ENCODE assay signal across 21 mouse cellular contexts in the genomic region with DNA sequence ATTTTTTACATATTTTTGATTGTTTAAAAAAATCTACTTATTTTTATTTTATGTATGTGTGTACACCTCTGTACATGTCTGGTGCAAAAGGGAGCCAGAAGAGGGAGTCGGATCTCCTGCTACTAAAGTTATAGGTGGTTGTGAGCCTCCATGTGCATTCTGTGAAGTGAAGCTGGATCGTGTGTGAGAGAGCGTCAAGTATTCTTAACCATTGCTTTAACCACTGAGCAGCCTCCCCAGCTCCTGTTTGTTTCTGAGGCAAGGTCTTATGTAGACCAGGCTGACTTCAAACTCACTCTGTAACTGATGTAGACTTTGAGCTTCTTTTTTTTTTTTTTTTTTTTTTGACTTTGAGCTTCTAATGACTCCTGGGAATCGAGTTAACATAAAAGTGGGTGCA. TPM values are rescaled to one million over a fixed set of nuclear protein-coding genes. Genes with fewer than 3 reads are reported as not detected.
DNase-seq lines count a peak whose midpoint lies in the region; ATAC-seq and TF ChIP-seq lines count a peak whose summit lies in the region.
"Had no signal": no experiment of that assay in that cellular context is flagged by ENCODE, and none has a peak within 500 bp of the region (broad histone marks: within the 10 kb centered on the region; RNA-seq: fewer than 3 reads in every experiment).

No protein-coding gene starts in this region.

- H3K27me3 ChIP-seq in forebrain, embryonic 10.5 days (ENCODE audit: poor library complexity, severe bottlenecking): no peaks in the 10 kb centered on the region
- no peaks in the 10 kb centered on the region for H3K27me3 ChIP-seq in forebrain, embryonic 16.5 days (replicated peaks; ENCODE audit: control insufficient read depth, insufficient read depth, low read length)
- no peaks in the 10 kb centered on the region for H3K27me3 ChIP-seq in kidney, embryonic 15.5 days
- no peaks in the 10 kb centered on the region for H3K27me3 ChIP-seq in CH12.LX (replicated peaks)
- H3K27me3 ChIP-seq in liver, embryonic 12.5 days (replicated peaks): no peaks in the 10 kb centered on the region
- no peaks in the 10 kb centered on the region for H3K27me3 ChIP-seq in stomach, postnatal 0 days (ENCODE audit: control insufficient read depth, insufficient read depth, low read length)
- H3K27me3 ChIP-seq: embryonic facial prominence, embryonic 15.5 days; neural tube, embryonic 13.5 days had no signal

- no peaks in the 10 kb centered on the region for H3K9me3 ChIP-seq in forebrain, embryonic 10.5 days
- H3K9me3 ChIP-seq in forebrain, embryonic 16.5 days (ENCODE audit: control insufficient read depth, low read length): no peaks in the 10 kb centered on the region
- H3K9me3 ChIP-seq in kidney, embryonic 15.5 days (replicated peaks): no peaks in the 10 kb centered on the region
- peaks cover 2% of the 10 kb centered on the region for H3K9me3 ChIP-seq in CH12.LX (replicated peaks; ENCODE audit: low read length)
- H3K9me3 ChIP-seq in liver, embryonic 12.5 days (replicated peaks): no peaks in the 10 kb centered on the region
- H3K9me3 ChIP-seq in stomach, postnatal 0 days (ENCODE audit: control insufficient read depth, low read length): no peaks in the 10 kb centered on the region
- H3K9me3 ChIP-seq: embryonic facial prominence, embryonic 15.5 days; neural tube, embryonic 13.5 days had no signal

- peaks cover 21% of the 10 kb centered on the region for H3K79me2 ChIP-seq in CH12.LX (replicated peaks; ENCODE audit: control insufficient read depth, extremely low read depth, insufficient read depth, poor library complexity, severe bottlenecking)

- TF ChIP-seq RAD21 in CH12.LX (IDR thresholded peaks at IDR 0.05; ENCODE audit: low read depth, low read length): no peak

- ATAC-seq in forebrain, embryonic 16.5 days: no peak
- no peak for ATAC-seq in kidney, embryonic 15.5 days (replicated peaks; ENCODE audit: low FRiP score)
- no peak for ATAC-seq in liver, embryonic 12.5 days
- ATAC-seq in stomach, postnatal 0 days (ENCODE audit: low FRiP score, low TSS enrichment): no peak

- 78% methylated on average over 4 of the region's 4 CpGs for WGBS in forebrain, embryonic 10.5 days
- WGBS in forebrain, embryonic 16.5 days: 65% methylated on average over 4 of the region's 4 CpGs
- WGBS in kidney, embryonic 15.5 days: 65% methylated on average over 4 of the region's 4 CpGs
- WGBS in liver, embryonic 12.5 days (ENCODE audit: insufficient replicate concordance): 50% methylated on average over 4 of the region's 4 CpGs
- 62% methylated on average over 4 of the region's 4 CpGs for WGBS in stomach, postnatal 0 days

- H3K9ac ChIP-seq in forebrain, embryonic 16.5 days (replicated peaks; ENCODE audit: low read depth, low read length): no peak overlapping the region
- no peak overlapping the region for H3K9ac ChIP-seq in kidney, embryonic 15.5 days
- H3K9ac ChIP-seq in CH12.LX (ENCODE audit: insufficient read depth, low read depth): peak overlapping the region; percentile 28; the same call in 1 of the 2 replicates
- H3K9ac ChIP-seq in liver, embryonic 12.5 days: peak overlapping the region; percentile 57
- H3K9ac ChIP-seq in stomach, postnatal 0 days (ENCODE audit: low read length): no peak overlapping the region

- peak in 1 of 2 experiments; percentile 33; a peak in 2 of 4 replicates for TF ChIP-seq CTCF in CH12.LX (conservative IDR thresholded peaks at IDR 0.05 in 1 of 2, IDR thresholded peaks at IDR 0.05 in 1 of 2; ENCODE audit: low read depth in 2 of 2, low read length in 2 of 2)
- no peak for TF ChIP-seq CTCF in stomach, postnatal 0 days (IDR thresholded peaks at IDR 0.05; ENCODE audit: low read depth)

- in situ Hi-C loops in CH12.LX (cut with MboI; ENCODE audit: low pct_ligation_motif_present, low pct_unique_long_range_greater_than_20kb, low sequenced_read_pairs): no loop called here

- peak overlapping the region; percentile 18; the same call in 1 of the 2 replicates for H3K4me3 ChIP-seq in forebrain, embryonic 10.5 days
- no peak overlapping the region for H3K4me3 ChIP-seq in forebrain, embryonic 16.5 days (replicated peaks; ENCODE audit: low read length)
- H3K4me3 ChIP-seq in kidney, embryonic 15.5 days (replicated peaks): 0 out of 2 replicates have a peak overlapping the region, but pooled peaks have one; percentile 8
- peak overlapping the region in 2 of 3 experiments; percentile 95 to 98 for H3K4me3 ChIP-seq in CH12.LX (replicated peaks in 1 of 3; ENCODE audit: low read depth in 2 of 3, low read length in 2 of 3, poor library complexity in 1 of 3)
- peak overlapping the region; percentile 89 for H3K4me3 ChIP-seq in liver, embryonic 12.5 days
- no peak overlapping the region for H3K4me3 ChIP-seq in stomach, postnatal 0 days (ENCODE audit: low read depth, low read length)

- no peak for TF ChIP-seq POLR2A in CH12.LX (IDR thresholded peaks at IDR 0.05; ENCODE audit: low read depth, low read length)

- dilution Hi-C loops in CH12.LX (cut with MboI; ENCODE audit: extremely low pct_ligation_motif_present, extremely low pct_unique_long_range_greater_than_20kb, low sequenced_read_pairs): no loop called here

- TF ChIP-seq EP300 in CH12.LX (IDR thresholded peaks at IDR 0.05; ENCODE audit: low read length): no peak
- no peak for TF ChIP-seq EP300 in stomach, postnatal 0 days (optimal IDR thresholded peaks at IDR 0.05)

- no peak overlapping the region for H3K27ac ChIP-seq in forebrain, embryonic 10.5 days
- H3K27ac ChIP-seq in forebrain, embryonic 16.5 days (ENCODE audit: low read length): no peak overlapping the region
- no peak overlapping the region for H3K27ac ChIP-seq in kidney, embryonic 15.5 days
- H3K27ac ChIP-seq in CH12.LX (ENCODE audit: insufficient read depth, low read depth): no peak overlapping the region
- H3K27ac ChIP-seq in liver, embryonic 12.5 days: no peak overlapping the region
- no peak overlapping the region for H3K27ac ChIP-seq in stomach, postnatal 0 days (replicated peaks)
- H3K27ac ChIP-seq: embryonic facial prominence, embryonic 15.5 days; neural tube, embryonic 13.5 days had no signal

- H3K4me2 ChIP-seq in forebrain, embryonic 16.5 days (ENCODE audit: low read length): no peak overlapping the region
- H3K4me2 ChIP-seq in kidney, embryonic 15.5 days: 0 out of 2 replicates have a peak overlapping the region, but pooled peaks have one; percentile 17
- peak overlapping the region; percentile 32 for H3K4me2 ChIP-seq in CH12.LX (ENCODE audit: insufficient read depth, low read depth, poor library complexity, severe bottlenecking)
- peak overlapping the region; percentile 93 for H3K4me2 ChIP-seq in liver, embryonic 12.5 days
- no peak overlapping the region for H3K4me2 ChIP-seq in stomach, postnatal 0 days (replicated peaks; ENCODE audit: low read depth)

- peaks cover 46% of the 10 kb centered on the region for H3K36me3 ChIP-seq in forebrain, embryonic 10.5 days (replicated peaks)
- H3K36me3 ChIP-seq in forebrain, embryonic 16.5 days (ENCODE audit: control insufficient read depth, insufficient read depth): peaks cover under 1% of the 10 kb centered on the region; the same call in 1 of the 2 replicates
- peaks cover 31% of the 10 kb centered on the region for H3K36me3 ChIP-seq in kidney, embryonic 15.5 days
- H3K36me3 ChIP-seq in CH12.LX (replicated peaks in 1 of 2; ENCODE audit: control insufficient read depth in 1 of 2, insufficient read depth in 1 of 2, low read length in 1 of 2): peaks cover 15 to 39% of the 10 kb centered on the region in 2 experiments
- peaks cover 40% of the 10 kb centered on the region for H3K36me3 ChIP-seq in liver, embryonic 12.5 days
- peaks cover 5% of the 10 kb centered on the region for H3K36me3 ChIP-seq in stomach, postnatal 0 days (ENCODE audit: control insufficient read depth, insufficient read depth, low read length)

- peaks cover 34% of the 10 kb centered on the region for H3K4me1 ChIP-seq in forebrain, embryonic 10.5 days
- peaks cover 25% of the 10 kb centered on the region for H3K4me1 ChIP-seq in forebrain, embryonic 16.5 days (replicated peaks; ENCODE audit: control insufficient read depth, insufficient read depth, low read length)
- peaks cover 32% of the 10 kb centered on the region for H3K4me1 ChIP-seq in kidney, embryonic 15.5 days
- H3K4me1 ChIP-seq in CH12.LX (ENCODE audit: control insufficient read depth in 1 of 2, insufficient read depth in 2 of 2): peaks cover 0 to 50% of the 10 kb centered on the region in 2 experiments; a peak in 2 of 4 replicates
- H3K4me1 ChIP-seq in liver, embryonic 12.5 days: peaks cover 52% of the 10 kb centered on the region
- 0 out of 2 replicates have a peak, but pooled peaks cover 4% of the 10 kb centered on the region for H3K4me1 ChIP-seq in stomach, postnatal 0 days (replicated peaks; ENCODE audit: control insufficient read depth, insufficient read depth)

- no peak for DNase-seq in forebrain, embryonic 10.5 days (ENCODE audit: extremely low spot score, low spot score)
- DNase-seq in kidney, adult 8-10 months: no peak
- DNase-seq in CH12.LX (ENCODE audit: extremely low read depth): peak; percentile 31
- no peak for DNase-seq in frontal cortex, postnatal 10 days (ENCODE audit: low spot score in 2 of 2)
- DNase-seq in stomach, postnatal 0 days (ENCODE audit: low spot score): no peak
- DNase-seq: adrenal gland, postnatal 10 days; cerebellum, postnatal 25 days; layer of hippocampus, adult 9-11 months; lung, postnatal 10 days; midbrain, embryonic 14.5 days; retina, postnatal 1 day had no signal

RNA-seq across cellular contexts. Expression of gene Desi1, which starts 16.2 kb away (rescaled TPM):
- polyA plus RNA-seq in forebrain, embryonic 10.5 days (2016; fragmentation: Nextera tagmentation; extraction: Ambion mirVana): 35.2 and 36.5 TPM in 2 replicates
- 45.4 and 47.4 TPM in 2 replicates for polyA plus RNA-seq in forebrain, embryonic 16.5 days (2015; fragmentation: Nextera tagmentation; extraction: Ambion mirVana)
- polyA plus RNA-seq in kidney, embryonic 15.5 days (2015; fragmentation: Nextera tagmentation; extraction: Ambion mirVana): 25.1 and 26.3 TPM in 2 replicates
- total RNA-seq in CH12.LX (2012; rRNA removed) (10.9 and 11.3 TPM in 2 replicates), CH12.LX (2014; rRNA removed) (7.6 and 10.0 TPM in 2 replicates)
- polyA plus RNA-seq in CH12.LX (2012; ENCODE audit: insufficient read length, low read depth): 39.2 and 47.3 TPM in 2 replicates
- 19.6 and 21.8 TPM in 2 replicates for polyA plus RNA-seq in liver, embryonic 12.5 days (2016; fragmentation: Nextera tagmentation; extraction: Ambion mirVana)
- polyA plus RNA-seq in stomach, postnatal 0 days (2015; fragmentation: Nextera tagmentation; extraction: Ambion mirVana): 20.8 and 22.8 TPM in 2 replicates

RNA-seq across cellular contexts. Expression of gene Xrcc6, which starts 29.8 kb away (rescaled TPM):
- 90.8 and 94.9 TPM in 2 replicates for polyA plus RNA-seq in forebrain, embryonic 10.5 days (2016; fragmentation: Nextera tagmentation; extraction: Ambion mirVana)
- 63.0 and 63.1 TPM in 2 replicates for polyA plus RNA-seq in forebrain, embryonic 16.5 days (2015; fragmentation: Nextera tagmentation; extraction: Ambion mirVana)
- polyA plus RNA-seq in kidney, embryonic 15.5 days (2015; fragmentation: Nextera tagmentation; extraction: Ambion mirVana): 83.3 and 87.0 TPM in 2 replicates
- total RNA-seq in CH12.LX (2012; rRNA removed) (67.3 and 80.0 TPM in 2 replicates), CH12.LX (2014; rRNA removed) (79.5 and 83.5 TPM in 2 replicates)
- polyA plus RNA-seq in CH12.LX (2012; ENCODE audit: insufficient read length, low read depth): 80.8 and 94.0 TPM in 2 replicates
- 94.9 and 98.7 TPM in 2 replicates for polyA plus RNA-seq in liver, embryonic 12.5 days (2016; fragmentation: Nextera tagmentation; extraction: Ambion mirVana)
- polyA plus RNA-seq in stomach, postnatal 0 days (2015; fragmentation: Nextera tagmentation; extraction: Ambion mirVana): 30.4 and 31.2 TPM in 2 replicates

RNA-seq across cellular contexts. Expression of gene Snu13, which starts 29.9 kb away (rescaled TPM):
- polyA plus RNA-seq in forebrain, embryonic 10.5 days (2016; fragmentation: Nextera tagmentation; extraction: Ambion mirVana): 386 and 402 TPM in 2 replicates
- 284 and 285 TPM in 2 replicates for polyA plus RNA-seq in forebrain, embryonic 16.5 days (2015; fragmentation: Nextera tagmentation; extraction: Ambion mirVana)
- polyA plus RNA-seq in kidney, embryonic 15.5 days (2015; fragmentation: Nextera tagmentation; extraction: Ambion mirVana): 272 and 286 TPM in 2 replicates
- 167 and 225 TPM in 2 replicates for total RNA-seq in CH12.LX (2012; rRNA removed)
- total RNA-seq in CH12.LX (2014; rRNA removed): 558 and 575 TPM in 2 replicates
- 433 and 587 TPM in 2 replicates for polyA plus RNA-seq in CH12.LX (2012; ENCODE audit: insufficient read length, low read depth)
- 232 and 235 TPM in 2 replicates for polyA plus RNA-seq in liver, embryonic 12.5 days (2016; fragmentation: Nextera tagmentation; extraction: Ambion mirVana)
- polyA plus RNA-seq in stomach, postnatal 0 days (2015; fragmentation: Nextera tagmentation; extraction: Ambion mirVana): 130 and 133 TPM in 2 replicates

RNA-seq across cellular contexts. Expression of gene 1700029P11Rik, which starts 37.1 kb away (rescaled TPM):
- polyA plus RNA-seq in forebrain, embryonic 10.5 days (2016; fragmentation: Nextera tagmentation; extraction: Ambion mirVana): not detected in 2 replicates
- polyA plus RNA-seq in forebrain, embryonic 16.5 days (2015; fragmentation: Nextera tagmentation; extraction: Ambion mirVana): not detected in 2 replicates
- polyA plus RNA-seq in kidney, embryonic 15.5 days (2015; fragmentation: Nextera tagmentation; extraction: Ambion mirVana): not detected in 2 replicates
- total RNA-seq in CH12.LX (2012; rRNA removed) (not detected in 2 replicates), CH12.LX (2014; rRNA removed) (not detected in 2 replicates)
- polyA plus RNA-seq in CH12.LX (2012; ENCODE audit: insufficient read length, low read depth): not detected in 2 replicates
- polyA plus RNA-seq in liver, embryonic 12.5 days (2016; fragmentation: Nextera tagmentation; extraction: Ambion mirVana): not detected in 2 replicates
- polyA plus RNA-seq in stomach, postnatal 0 days (2015; fragmentation: Nextera tagmentation; extraction: Ambion mirVana): not detected in 2 replicates
- total RNA-seq: adrenal gland, postnatal 10 days; granulocyte monocyte progenitor cell, adult 5-6 weeks; hematopoietic stem cell, adult 5-6 weeks; left cerebral cortex, postnatal 25 days had no signal
- polyA plus RNA-seq: C2C12; embryonic facial prominence, embryonic 15.5 days; kidney, postnatal 0 days; midbrain, embryonic 14.5 days; neural tube, embryonic 13.5 days had no signal

RNA-seq across cellular contexts. Expression of gene 4930407I10Rik, which starts 41.5 kb away (rescaled TPM):
- polyA plus RNA-seq in forebrain, embryonic 10.5 days (2016; fragmentation: Nextera tagmentation; extraction: Ambion mirVana): not detected in 2 replicates
- not detected in 2 replicates for polyA plus RNA-seq in forebrain, embryonic 16.5 days (2015; fragmentation: Nextera tagmentation; extraction: Ambion mirVana)
- polyA plus RNA-seq in kidney, embryonic 15.5 days (2015; fragmentation: Nextera tagmentation; extraction: Ambion mirVana): 0.03 TPM in 1 of 2 replicates, not detected in the other
- total RNA-seq in CH12.LX (2012; rRNA removed): 0.04 TPM in 2 replicates
- total RNA-seq in CH12.LX (2014; rRNA removed): not detected in 2 replicates
- not detected in 2 replicates for polyA plus RNA-seq in CH12.LX (2012; ENCODE audit: insufficient read length, low read depth)
- polyA plus RNA-seq in liver, embryonic 12.5 days (2016; fragmentation: Nextera tagmentation; extraction: Ambion mirVana): not detected in 2 replicates
- polyA plus RNA-seq in stomach, postnatal 0 days (2015; fragmentation: Nextera tagmentation; extraction: Ambion mirVana): 0.04 TPM in 1 of 2 replicates, not detected in the other
- total RNA-seq: adrenal gland, postnatal 10 days; granulocyte monocyte progenitor cell, adult 5-6 weeks; hematopoietic stem cell, adult 5-6 weeks; left cerebral cortex, postnatal 25 days had no signal
- polyA plus RNA-seq: C2C12; embryonic facial prominence, embryonic 15.5 days; kidney, postnatal 0 days; neural tube, embryonic 13.5 days had no signal

Comparison
In these comparisons a context has a peak if more than half of its experiments do, and no peak if none do; other contexts are left out.
1. H3K4me3 ChIP-seq: peak in forebrain, embryonic 10.5 days (single experiment), kidney, embryonic 15.5 days (single experiment), CH12.LX (2 of 3) and liver, embryonic 12.5 days (single experiment); none in forebrain, embryonic 16.5 days (single experiment) and stomach, postnatal 0 days (single experiment).
2. H3K4me2 ChIP-seq: peak in kidney, embryonic 15.5 days (single experiment), CH12.LX (single experiment) and liver, embryonic 12.5 days (single experiment); none in forebrain, embryonic 16.5 days (single experiment) and stomach, postnatal 0 days (single experiment).
3. H3K9ac ChIP-seq: peak in CH12.LX (single experiment) and liver, embryonic 12.5 days (single experiment); none in forebrain, embryonic 16.5 days (single experiment), kidney, embryonic 15.5 days (single experiment) and stomach, postnatal 0 days (single experiment).